20 mouse cellular contexts compared by ENCODE assay signal in the genomic region with DNA sequence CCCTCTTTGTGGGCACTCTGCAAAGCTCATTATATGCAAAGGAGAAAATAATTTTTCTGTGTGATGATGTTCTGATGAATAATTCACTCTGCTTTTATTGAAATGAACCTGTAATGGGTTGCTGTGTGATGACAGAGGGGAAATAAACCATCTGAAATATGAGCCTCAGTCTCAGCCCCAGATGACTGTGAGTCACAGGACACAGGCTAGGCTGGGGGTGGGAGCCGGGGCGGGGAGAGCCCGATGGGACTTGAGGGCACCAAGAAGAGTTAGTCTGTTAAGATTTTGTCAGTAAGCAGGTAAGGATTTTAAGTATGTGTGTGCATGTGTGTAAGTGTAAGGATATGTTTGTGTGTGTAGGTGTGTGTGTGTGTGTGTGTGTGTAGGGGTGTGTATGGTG.
DNase-seq lines count a peak whose midpoint lies in the region; TF ChIP-seq lines count a peak whose summit lies in the region.
"Had no signal": no experiment of that assay in that cellular context is flagged by ENCODE, and none has a peak within 500 bp of the region (broad histone marks: within the 10 kb centered on the region; RNA-seq: fewer than 3 reads in every experiment).

No protein-coding gene starts in this region.

- no peak for TF ChIP-seq POLR2A in embryonic fibroblast, embryonic 13.5 days (IDR thresholded peaks at IDR 0.05; ENCODE audit: low read depth, low read length)

- H3K4me3 ChIP-seq in embryonic fibroblast, embryonic 13.5 days (ENCODE audit: insufficient read depth, low read length) = no peak overlapping the region
- H3K4me3 ChIP-seq: embryonic facial prominence, embryonic 13.5 days; embryonic facial prominence, embryonic 15.5 days; forebrain, embryonic 10.5 days; forebrain, embryonic 12.5 days had no signal

- peak; percentile 52 for DNase-seq in 3134 (ENCODE audit: extremely low read depth, insufficient read length, low spot score)
- peak; percentile 68 for DNase-seq in NIH3T3 (ENCODE audit: low read depth)
- no peak for DNase-seq in kidney, adult 9 months
- no peak for DNase-seq in cerebellum, adult 8-10 months
- no peak for DNase-seq in left cerebral cortex, adult 18-20 months (ENCODE audit: low spot score in 2 of 2)
- DNase-seq: adrenal gland, adult 8-10 months; adrenal gland, postnatal 14 days; adrenal gland, postnatal 36 days; B cell, adult 2 months; cerebellum, adult 11-12 months; cerebellum, adult 2 months; cerebellum, adult 9-11 months; cerebellum, postnatal 14 days; cerebellum, postnatal 36 days; embryo, embryonic 11 days had no signal

- H3K27ac ChIP-seq in embryonic fibroblast, embryonic 13.5 days (ENCODE audit: insufficient read depth, low read length) = 0 out of 2 replicates have a peak overlapping the region, but pooled peaks have one; percentile 23
- H3K27ac ChIP-seq: embryonic facial prominence, embryonic 13.5 days; embryonic facial prominence, embryonic 15.5 days; forebrain, embryonic 10.5 days; forebrain, embryonic 12.5 days had no signal

- TF ChIP-seq CTCF in embryonic fibroblast, embryonic 13.5 days (IDR thresholded peaks at IDR 0.05; ENCODE audit: borderline replicate concordance, insufficient read depth, low read length) = no peak

- H3K4me1 ChIP-seq in embryonic fibroblast, embryonic 13.5 days (ENCODE audit: control insufficient read depth, insufficient read depth, low read length) = peaks cover 4% of the 10 kb centered on the region; the same call in 1 of the 2 replicates
- H3K4me1 ChIP-seq: embryonic facial prominence, embryonic 13.5 days; embryonic facial prominence, embryonic 15.5 days; forebrain, embryonic 12.5 days had no signal

Comparison
In these comparisons a context has a peak if more than half of its experiments do, and no peak if none do; other contexts are left out.
1. DNase-seq: peak in 3134 (single experiment) and NIH3T3 (single experiment); none in kidney, adult 9 months (single experiment), cerebellum, adult 8-10 months (single experiment) and left cerebral cortex, adult 18-20 months (0 of 2).